ENCODE assay signal across 13 mouse cellular contexts in the genomic region with DNA sequence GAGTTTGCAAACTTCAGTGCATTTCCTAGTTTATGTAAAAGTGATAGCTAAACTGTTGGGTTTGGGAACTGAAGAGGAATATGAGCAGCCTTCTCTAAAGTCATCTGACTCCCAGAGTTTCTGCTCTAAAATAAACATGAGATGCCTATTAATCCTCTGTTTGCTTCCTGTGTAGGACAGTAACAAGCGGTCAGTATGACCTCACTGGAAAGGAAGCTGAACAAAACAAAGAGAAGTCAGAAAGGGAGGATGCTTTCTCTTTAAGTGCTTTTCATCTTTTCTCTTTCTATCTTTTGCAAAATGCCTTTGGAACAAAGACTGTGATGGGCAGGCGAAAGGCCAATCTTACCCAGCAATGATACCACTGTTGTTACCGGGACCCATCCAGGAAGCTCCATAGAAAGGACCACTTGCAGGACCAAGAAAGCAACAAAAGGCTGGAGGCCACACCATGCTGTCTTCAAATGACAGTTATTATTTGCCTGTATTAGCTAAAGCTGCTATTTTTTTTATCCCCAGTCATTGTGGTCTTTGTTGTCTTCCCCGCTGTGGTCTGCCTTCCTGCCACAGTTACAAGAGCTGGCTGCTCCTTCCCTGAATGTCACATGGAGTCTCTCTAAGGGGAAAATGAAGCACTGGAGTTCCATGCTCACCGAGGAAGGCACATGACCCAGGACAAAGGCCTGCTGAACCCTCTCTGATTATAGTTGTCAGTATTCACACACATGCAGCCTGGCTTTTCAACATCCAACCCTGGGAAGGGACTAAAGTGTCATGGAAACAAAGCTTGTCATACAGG.
DNase-seq lines count a peak whose midpoint lies in the region; ATAC-seq and TF ChIP-seq lines count a peak whose summit lies in the region.
"Had no signal": no experiment of that assay in that cellular context is flagged by ENCODE, and none has a peak within 500 bp of the region (broad histone marks: within the 10 kb centered on the region; RNA-seq: fewer than 3 reads in every experiment).

No protein-coding gene starts in this region.

- no peak overlapping the region for H3K4me2 ChIP-seq in kidney, embryonic 15.5 days
- H3K4me2 ChIP-seq in midbrain, embryonic 12.5 days (replicated peaks), result no peak overlapping the region
- H3K4me2 ChIP-seq in midbrain, embryonic 13.5 days (replicated peaks), result no peak overlapping the region
- H3K4me2 ChIP-seq: embryonic facial prominence, embryonic 15.5 days; heart, embryonic 11.5 days; liver, embryonic 15.5 days had no signal

- no peaks in the 10 kb centered on the region for H3K9me3 ChIP-seq in kidney, embryonic 15.5 days (replicated peaks)
- H3K9me3 ChIP-seq in midbrain, embryonic 12.5 days, result no peaks in the 10 kb centered on the region
- H3K9me3 ChIP-seq in midbrain, embryonic 13.5 days, result no peaks in the 10 kb centered on the region
- H3K9me3 ChIP-seq: embryonic facial prominence, embryonic 15.5 days; liver, embryonic 15.5 days had no signal

- ATAC-seq in kidney, embryonic 15.5 days (replicated peaks; ENCODE audit: low FRiP score), result peak; percentile 86
- peak; percentile 44; the same call in 1 of the 2 replicates for ATAC-seq in midbrain, embryonic 12.5 days (ENCODE audit: low FRiP score, low read depth)
- ATAC-seq in midbrain, embryonic 13.5 days, result no peak
- ATAC-seq: inflammation-experienced regulatory T-cells, adult 6 months had no signal

- no peak for TF ChIP-seq POLR2A in embryonic fibroblast, embryonic 13.5 days (IDR thresholded peaks at IDR 0.05; ENCODE audit: low read depth, low read length)
- no peak for TF ChIP-seq POLR2A in small intestine, adult 2 months (IDR thresholded peaks at IDR 0.05; ENCODE audit: low read depth, low read length)

- H3K4me1 ChIP-seq in kidney, embryonic 15.5 days, result peaks cover 10% of the 10 kb centered on the region
- H3K4me1 ChIP-seq in midbrain, embryonic 12.5 days, result 0 out of 2 replicates have a peak, but pooled peaks cover 6% of the 10 kb centered on the region
- H3K4me1 ChIP-seq in midbrain, embryonic 13.5 days (replicated peaks), result 0 out of 2 replicates have a peak, but pooled peaks cover 3% of the 10 kb centered on the region
- peaks cover 10% of the 10 kb centered on the region for H3K4me1 ChIP-seq in embryonic fibroblast, embryonic 13.5 days (ENCODE audit: control insufficient read depth, insufficient read depth, low read length)
- no peaks in the 10 kb centered on the region for H3K4me1 ChIP-seq in small intestine, adult 2 months (ENCODE audit: control insufficient read depth, insufficient read depth, insufficient read length, low read length)
- H3K4me1 ChIP-seq: embryonic facial prominence, embryonic 15.5 days; liver, embryonic 15.5 days had no signal

- TF ChIP-seq CTCF in embryonic fibroblast, embryonic 13.5 days (IDR thresholded peaks at IDR 0.05; ENCODE audit: borderline replicate concordance, insufficient read depth, low read length), result no peak
- TF ChIP-seq CTCF in small intestine, adult 2 months (IDR thresholded peaks at IDR 0.05; ENCODE audit: extremely low read depth, insufficient read length, insufficient replicate concordance, low read depth, low read length), result no peak

- H3K27me3 ChIP-seq in kidney, embryonic 15.5 days, result no peaks in the 10 kb centered on the region
- H3K27me3 ChIP-seq in midbrain, embryonic 12.5 days, result peaks cover 4% of the 10 kb centered on the region; the same call in 1 of the 2 replicates
- no peaks in the 10 kb centered on the region for H3K27me3 ChIP-seq in midbrain, embryonic 13.5 days
- no peaks in the 10 kb centered on the region for H3K27me3 ChIP-seq in small intestine, adult 2 months (ENCODE audit: control insufficient read depth, insufficient read depth, low read length)
- H3K27me3 ChIP-seq: embryonic facial prominence, embryonic 15.5 days; liver, embryonic 15.5 days had no signal

- no peak for DNase-seq in kidney, postnatal 10 days
- DNase-seq in right cerebral cortex, adult 2 months (ENCODE audit: low spot score in 2 of 2), result no peak
- DNase-seq: cerebellum, adult 2 months; right cerebral cortex, postnatal 25 days had no signal

- H3K4me3 ChIP-seq in kidney, embryonic 15.5 days (replicated peaks), result no peak overlapping the region
- H3K4me3 ChIP-seq in midbrain, embryonic 12.5 days, result no peak overlapping the region
- no peak overlapping the region for H3K4me3 ChIP-seq in midbrain, embryonic 13.5 days (replicated peaks)
- no peak overlapping the region for H3K4me3 ChIP-seq in embryonic fibroblast, embryonic 13.5 days (ENCODE audit: insufficient read depth, low read length)
- no peak overlapping the region for H3K4me3 ChIP-seq in small intestine, adult 2 months (ENCODE audit: low read depth, low read length)
- H3K4me3 ChIP-seq: embryonic facial prominence, embryonic 15.5 days; liver, embryonic 15.5 days had no signal

- H3K27ac ChIP-seq in kidney, embryonic 15.5 days, result peak overlapping the region; percentile 84
- H3K27ac ChIP-seq in midbrain, embryonic 12.5 days (replicated peaks), result no peak overlapping the region
- no peak overlapping the region for H3K27ac ChIP-seq in midbrain, embryonic 13.5 days
- H3K27ac ChIP-seq in embryonic fibroblast, embryonic 13.5 days (ENCODE audit: insufficient read depth, low read length), result peak overlapping the region; percentile 61; the same call in 1 of the 2 replicates
- H3K27ac ChIP-seq in small intestine, adult 2 months (ENCODE audit: insufficient read depth, low read depth, low read length), result peak overlapping the region; percentile 41; the same call in 1 of the 2 replicates
- H3K27ac ChIP-seq: embryonic facial prominence, embryonic 15.5 days; liver, embryonic 15.5 days had no signal

- H3K9ac ChIP-seq in kidney, embryonic 15.5 days, result no peak overlapping the region
- H3K9ac ChIP-seq in midbrain, embryonic 12.5 days (replicated peaks), result no peak overlapping the region
- no peak overlapping the region for H3K9ac ChIP-seq in midbrain, embryonic 13.5 days (replicated peaks)
- H3K9ac ChIP-seq: embryonic facial prominence, embryonic 15.5 days; liver, embryonic 15.5 days had no signal

- WGBS in kidney, embryonic 15.5 days, result 44% methylated on average over 5 of the region's 5 CpGs
- 47% methylated on average over 5 of the region's 5 CpGs for WGBS in midbrain, embryonic 12.5 days
- 37% methylated on average over 5 of the region's 5 CpGs for WGBS in midbrain, embryonic 13.5 days
- WGBS in small intestine, adult 2 months, result 60% methylated on average over 5 of the region's 5 CpGs

- H3K36me3 ChIP-seq in kidney, embryonic 15.5 days, result no peaks in the 10 kb centered on the region
- no peaks in the 10 kb centered on the region for H3K36me3 ChIP-seq in midbrain, embryonic 12.5 days
- H3K36me3 ChIP-seq in midbrain, embryonic 13.5 days, result no peaks in the 10 kb centered on the region
- no peaks in the 10 kb centered on the region for H3K36me3 ChIP-seq in small intestine, adult 2 months (ENCODE audit: control insufficient read depth, insufficient read depth, low read length)
- H3K36me3 ChIP-seq: embryonic facial prominence, embryonic 15.5 days; liver, embryonic 15.5 days had no signal

Comparison
In these comparisons a context has a peak if more than half of its experiments do, and no peak if none do; other contexts are left out.
1. H3K27ac ChIP-seq: peak in kidney, embryonic 15.5 days (single experiment), embryonic fibroblast, embryonic 13.5 days (single experiment) and small intestine, adult 2 months (single experiment); none in midbrain, embryonic 12.5 days (single experiment) and midbrain, embryonic 13.5 days (single experiment).